Mouse (Mus musculus) leukemia stem cell, adult 10-12 weeks (primary cell): ENCODE measurements around the gene Pate3. TPM values are rescaled to one million over a fixed set of nuclear protein-coding genes. Genes with fewer than 3 reads are reported as not detected.

ENCODE experiments used
- polyA plus RNA-seq: library from polyadenylated mRNA; stranded (reverse); fragments of >175 nt; gene quantifications from 2 replicates; pipeline ENCODE4 v1.2.3, GENCODE M21; 2012; ENCODE audit warnings: low replicate concordance

Gene Pate3
- polyA plus RNA-seq = not detected in 2 replicates

DNA sequence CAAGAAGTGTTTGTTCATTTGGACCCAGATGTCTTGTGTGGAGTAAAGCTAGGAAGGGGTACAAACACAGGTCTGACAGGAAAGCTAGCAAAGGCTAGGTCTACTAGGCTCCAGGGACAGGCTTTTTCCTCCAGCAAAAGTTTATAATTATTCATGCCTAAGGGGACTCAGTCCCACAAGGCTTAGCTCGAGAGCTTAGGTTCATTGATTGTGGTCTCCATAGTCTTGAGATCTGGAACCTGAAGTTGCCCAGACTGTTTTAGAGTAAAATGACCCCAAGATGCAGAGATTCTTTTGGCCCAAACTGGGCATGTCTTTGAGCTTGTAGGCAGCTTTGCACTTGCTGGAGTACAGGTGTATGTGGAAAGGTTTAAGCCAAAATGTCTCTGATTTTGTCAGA is at the start of gene Pate3:
Gene Pate3, minus strand, starts transcription at position 101 of the 400 bp plus-strand sequence.

DNA sequence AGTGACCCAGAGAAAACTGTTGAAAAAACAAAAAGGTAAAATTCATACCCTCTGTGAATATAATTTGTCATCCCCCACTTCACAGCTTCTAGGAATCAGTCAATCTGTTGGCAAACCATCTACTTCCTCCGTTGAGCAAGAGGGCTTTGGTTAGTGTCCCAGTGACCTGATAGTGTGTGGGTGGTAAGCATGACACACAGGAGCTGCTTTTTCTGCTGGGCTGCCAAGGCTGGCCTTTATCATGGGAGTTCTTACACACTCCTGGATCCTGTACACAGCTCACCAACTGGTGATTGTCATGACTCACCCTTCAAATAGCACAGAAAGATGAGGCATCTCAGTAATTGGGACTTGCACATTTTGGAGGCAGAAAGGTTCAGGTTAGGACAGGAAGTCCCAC is 39.0 kb upstream of the Pate3 start, which contains the start of gene Pate1:
Gene Pate1, minus strand, starts transcription at position 378 of the 400 bp plus-strand sequence.

GRCm38 (mm10) chr9:35611841-35612240 is 36.2 kb downstream of the Pate3 start, which contains the start of gene Pate4:
Gene Pate4 (minus strand): TSS chr9:35611941.

Other genes with a start within 250 kb of the Pate3 start
- 0.07 and 0.17 TPM in 2 replicates for gene Cdon, start 227.1 kb downstream of the Pate3 start, polyA plus RNA-seq
- not detected in 2 replicates for gene Gm1113, start 129.9 kb downstream of the Pate3 start, polyA plus RNA-seq
- not detected in 2 replicates for gene Ddx25, start 89.7 kb downstream of the Pate3 start, polyA plus RNA-seq
- gene Pus3, start 89.6 kb downstream of the Pate3 start, polyA plus RNA-seq = 0.25 and 0.79 TPM in 2 replicates
- gene Pate2, start 77.9 kb downstream of the Pate3 start, polyA plus RNA-seq = 0.20 and 1.1 TPM in 2 replicates
- gene Hyls1, start 77.8 kb downstream of the Pate3 start, polyA plus RNA-seq = 1.5 and 5.5 TPM in 2 replicates
- not detected in 2 replicates for gene Pate4, start 36.3 kb downstream of the Pate3 start, polyA plus RNA-seq
- not detected in 2 replicates for gene Pate1, start 39.2 kb upstream of the Pate3 start, polyA plus RNA-seq
- not detected in 2 replicates for gene Gm17677, start 92.8 kb upstream of the Pate3 start, polyA plus RNA-seq
- not detected in 2 replicates for gene Gm17727, start 129.9 kb upstream of the Pate3 start, polyA plus RNA-seq
- gene Gm27235, start 141.9 kb upstream of the Pate3 start, polyA plus RNA-seq = not detected in 2 replicates
- not detected in 2 replicates for gene D730048I06Rik, start 141.9 kb upstream of the Pate3 start, polyA plus RNA-seq
- not detected in 2 replicates for gene 9230110F15Rik, start 195.9 kb upstream of the Pate3 start, polyA plus RNA-seq